Mouse (Mus musculus): ENCODE measurements around the gene Wfdc21.

Wfdc21 gene

GRCm38 (mm10) chr11:83802166-83802565, 55.4 kb downstream of the Wfdc21 start:
- peak; percentile 72 for DNase-seq (ENCODE audit: low read depth, low spot score)

Data from ZHBTc4 (cell line).